Mouse (Mus musculus) heart, adult 2 months (tissue): ENCODE measurements around the gene Mvd.

Source experiments
- CTCF ChIP-seq: fragments of 200-600 bp; IDR thresholded peaks from 2 replicates; pipeline ENCODE4 v1.8.1; 2022; ENCODE audit warnings: antibody characterized with exemption, mild to moderate bottlenecking, moderate library complexity
- POLR2A ChIP-seq: fragments of 200-500 bp; IDR thresholded peaks from 2 replicates; pipeline ENCODE4 v1.6.1; 2011; ENCODE audit warnings: mild to moderate bottlenecking, low read depth, low read length, control low read depth; ENCODE audit not compliant: insufficient read depth

DNA sequence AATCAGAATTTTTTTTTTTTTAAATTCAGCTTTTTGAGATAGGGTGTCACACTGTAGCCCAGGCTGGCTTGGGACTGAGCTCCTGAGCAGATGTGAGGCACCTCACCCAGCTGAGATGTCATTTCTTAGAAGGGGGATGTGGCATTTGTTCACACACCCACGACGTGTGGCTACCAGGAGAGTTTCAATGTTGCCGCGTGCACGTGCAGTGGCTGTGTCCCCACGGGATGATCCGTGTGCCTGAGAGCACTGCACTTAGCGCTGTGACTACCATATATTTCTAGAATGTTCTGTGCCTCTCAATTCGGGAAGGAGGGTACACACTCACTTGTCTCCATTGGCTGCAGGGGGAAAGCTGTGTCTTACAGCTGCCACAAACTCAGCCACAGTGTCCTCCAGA lies 7.1 kb downstream of the Mvd start:
- TF ChIP-seq CTCF (no peak), POLR2A (no peak)
